Mouse (Mus musculus) lung, postnatal 0 days (tissue): ENCODE measurements at regions not wholly inside any gene's neighbourhood (a gene's known extent, or its start where the extent isn't known, plus 50 kb on each side); places are given as distances from the start of the nearest gene placed in this dataset.

Experiments
- ATAC-seq: fragments of 200-750 bp; cut with Nextera tagmentation; 2 replicates; pipeline ENCODE4 v1.8.0; 2017; ENCODE audit warnings: moderate library complexity
- DNase-seq: peaks from one replicate; pipeline ENCODE4 v3.0.0-alpha.2; 2016; ENCODE audit warnings: low spot score
- H3K27ac ChIP-seq: fragments of 300-500 bp; sonication (generic); 2 replicates; pipeline ENCODE4 v1.5.1; 2014; ENCODE audit warnings: antibody characterized with exemption, mild to moderate bottlenecking, low read length, mixed read lengths
- H3K27me3 ChIP-seq: fragments of 300-500 bp; sonication (generic); replicated peaks from 2 replicates; pipeline ENCODE4 v1.6.1; 2014; ENCODE audit warnings: low read length, mixed read lengths; ENCODE audit not compliant: insufficient read depth
- H3K36me3 ChIP-seq: fragments of 300-500 bp; sonication (generic); 2 replicates; pipeline ENCODE4 v1.6.1; 2014; ENCODE audit warnings: low read length, mixed read lengths; ENCODE audit not compliant: insufficient read depth
- H3K4me1 ChIP-seq: fragments of 300-500 bp; sonication (generic); 2 replicates; pipeline ENCODE4 v1.6.1; 2014; ENCODE audit warnings: antibody characterized with exemption, low read depth, low read length, mixed read lengths; ENCODE audit not compliant: insufficient read depth
- H3K4me2 ChIP-seq: fragments of 300-500 bp; sonication (generic); replicated peaks from 2 replicates; pipeline ENCODE4 v1.6.1; 2014; ENCODE audit warnings: low read depth, mild to moderate bottlenecking, low read length, moderate library complexity, mixed read lengths
- H3K4me3 ChIP-seq: fragments of 300-500 bp; sonication (generic); 2 replicates; pipeline ENCODE4 v1.5.1; 2014; ENCODE audit warnings: low read depth, low read length
- H3K9ac ChIP-seq: fragments of 300-500 bp; sonication (generic); replicated peaks from 2 replicates; pipeline ENCODE4 v1.6.1; 2014; ENCODE audit warnings: low read depth, mild to moderate bottlenecking
- H3K9me3 ChIP-seq: fragments of 300-500 bp; sonication (generic); 2 replicates; pipeline ENCODE4 v1.6.1; 2016; ENCODE audit warnings: low read length, mixed read lengths
- CTCF ChIP-seq: IDR thresholded peaks from 2 replicates; pipeline ENCODE4 v1.5.1; 2016; ENCODE audit warnings: antibody characterized with exemption, mild to moderate bottlenecking
- EP300 ChIP-seq: IDR thresholded peaks from 2 replicates; pipeline ENCODE4 v1.6.1; 2016; ENCODE audit warnings: antibody characterized with exemption, mild to moderate bottlenecking, control low read depth
- WGBS: fragments of 180-500 bp; shearing (Covaris S2); extraction: QIAGEN DNeasy Blood & Tissue Kit; methylation state at CpG from one replicate; pipeline ENCODE4 v1.1.7; 2014; 5-methylcytosine and 5-hydroxymethylcytosine counted together

- no peak overlapping the region for H3K4me3 ChIP-seq
- ATAC-seq (no peak), DNase-seq (no peak)
- H3K4me2 ChIP-seq = no peak overlapping the region
- no peaks in the 10 kb centered on the region for H3K27me3 ChIP-seq
- no peak for TF ChIP-seq EP300
- TF ChIP-seq CTCF = no peak
- H3K4me1 ChIP-seq = no peaks in the 10 kb centered on the region
- no peak overlapping the region for H3K27ac ChIP-seq
- no peaks in the 10 kb centered on the region for H3K9me3 ChIP-seq
- H3K9ac ChIP-seq = no peak overlapping the region
- WGBS = 79% methylated on average over 4 of the region's 4 CpGs
- no peaks in the 10 kb centered on the region for H3K36me3 ChIP-seq
Measured at GRCm38 (mm10) chr12:90946528-90946918, 208.3 kb upstream of the Dio2 start.

- 61% methylated on average over 6 of the region's 6 CpGs for WGBS
- Histone ChIP-seq H3K36me3 (no peaks in the 10 kb centered on the region), H3K9me3 (no peaks in the 10 kb centered on the region), H3K27me3 (no peaks in the 10 kb centered on the region), H3K4me2 (no peak overlapping the region), H3K4me3 (no peak overlapping the region), H3K9ac (no peak overlapping the region), H3K4me1 (no peaks in the 10 kb centered on the region), H3K27ac (no peak overlapping the region)
- DNase-seq = no peak
- no peak for ATAC-seq
- TF ChIP-seq EP300 (no peak), CTCF (no peak)
Measured at GRCm38 (mm10) chr12:90945743-90946527, 207.7 kb upstream of the Dio2 start.

GRCm38 (mm10) chr12:90932684-90933083, 194.4 kb upstream of the Dio2 start:
- Histone ChIP-seq H3K27ac (no peak overlapping the region), H3K4me1 (no peaks in the 10 kb centered on the region; the same call in 1 of the 2 replicates), H3K4me3 (no peak overlapping the region), H3K9ac (no peak overlapping the region), H3K36me3 (no peaks in the 10 kb centered on the region), H3K4me2 (no peak overlapping the region), H3K27me3 (no peaks in the 10 kb centered on the region), H3K9me3 (no peaks in the 10 kb centered on the region)
- ATAC-seq (no peak), DNase-seq (no peak)
- TF ChIP-seq CTCF (no peak), EP300 (no peak)
- 90% methylated on average over 8 of the region's 8 CpGs for WGBS

- H3K4me3 ChIP-seq = no peak overlapping the region
- ATAC-seq (no peak), DNase-seq (no peak)
- no peak overlapping the region for H3K4me2 ChIP-seq
- H3K27me3 ChIP-seq = no peaks in the 10 kb centered on the region
- H3K27ac ChIP-seq = no peak overlapping the region
- H3K9ac ChIP-seq = no peak overlapping the region
- no peaks in the 10 kb centered on the region; the same call in 1 of the 2 replicates for H3K4me1 ChIP-seq
- no peaks in the 10 kb centered on the region for H3K9me3 ChIP-seq
- no peaks in the 10 kb centered on the region for H3K36me3 ChIP-seq
- no peak for TF ChIP-seq CTCF
- WGBS = 93% methylated on average over 5 of the region's 5 CpGs
Measured at GRCm38 (mm10) chr12:90932201-90932600, 194.0 kb upstream of the Dio2 start.

- Histone ChIP-seq H3K36me3 (no peaks in the 10 kb centered on the region), H3K4me2 (no peak overlapping the region), H3K4me3 (no peak overlapping the region), H3K27me3 (no peaks in the 10 kb centered on the region), H3K27ac (no peak overlapping the region), H3K4me1 (no peaks in the 10 kb centered on the region; the same call in 1 of the 2 replicates), H3K9ac (no peak overlapping the region), H3K9me3 (no peaks in the 10 kb centered on the region)
- TF ChIP-seq CTCF = no peak
- TF ChIP-seq EP300 = no peak
- peak; percentile 65 for ATAC-seq
- WGBS = 47% methylated on average over 6 of the region's 6 CpGs
- peak; percentile 47 for DNase-seq
Measured at GRCm38 (mm10) chr12:90930091-90930715, 192.0 kb upstream of the Dio2 start.

DNA sequence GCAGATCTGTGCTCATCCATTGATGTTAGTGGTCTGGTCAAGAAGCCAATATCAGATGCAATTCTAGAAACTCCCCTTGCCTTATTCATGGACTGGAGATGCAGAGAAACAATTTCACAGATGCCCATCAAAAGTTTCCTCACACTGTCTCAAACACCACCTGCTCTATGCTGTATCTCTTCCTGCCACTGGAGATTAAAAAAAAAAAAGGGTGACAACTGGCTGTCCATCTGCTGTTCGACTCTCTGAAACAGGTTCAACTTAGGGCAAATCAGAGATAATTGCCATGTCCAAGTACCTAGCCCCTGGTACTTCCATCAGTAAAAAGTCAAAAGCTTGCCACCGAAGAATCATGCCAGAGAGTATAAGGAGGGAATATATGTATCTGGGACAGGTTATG, 185.4 kb upstream of the Dio2 start:
- Histone ChIP-seq H3K4me1 (no peaks in the 10 kb centered on the region), H3K9ac (no peak overlapping the region), H3K9me3 (no peaks in the 10 kb centered on the region), H3K36me3 (no peaks in the 10 kb centered on the region), H3K27ac (no peak overlapping the region), H3K4me2 (no peak overlapping the region), H3K27me3 (no peaks in the 10 kb centered on the region), H3K4me3 (no peak overlapping the region)
- 87% methylated on average over 2 of the region's 2 CpGs for WGBS
- ATAC-seq (no peak), DNase-seq (no peak)
- no peak for TF ChIP-seq CTCF
- TF ChIP-seq EP300 = no peak
